Mouse (Mus musculus): Measurements from ENCODE around the gene Itgb3.

Itgb3 gene

DNA sequence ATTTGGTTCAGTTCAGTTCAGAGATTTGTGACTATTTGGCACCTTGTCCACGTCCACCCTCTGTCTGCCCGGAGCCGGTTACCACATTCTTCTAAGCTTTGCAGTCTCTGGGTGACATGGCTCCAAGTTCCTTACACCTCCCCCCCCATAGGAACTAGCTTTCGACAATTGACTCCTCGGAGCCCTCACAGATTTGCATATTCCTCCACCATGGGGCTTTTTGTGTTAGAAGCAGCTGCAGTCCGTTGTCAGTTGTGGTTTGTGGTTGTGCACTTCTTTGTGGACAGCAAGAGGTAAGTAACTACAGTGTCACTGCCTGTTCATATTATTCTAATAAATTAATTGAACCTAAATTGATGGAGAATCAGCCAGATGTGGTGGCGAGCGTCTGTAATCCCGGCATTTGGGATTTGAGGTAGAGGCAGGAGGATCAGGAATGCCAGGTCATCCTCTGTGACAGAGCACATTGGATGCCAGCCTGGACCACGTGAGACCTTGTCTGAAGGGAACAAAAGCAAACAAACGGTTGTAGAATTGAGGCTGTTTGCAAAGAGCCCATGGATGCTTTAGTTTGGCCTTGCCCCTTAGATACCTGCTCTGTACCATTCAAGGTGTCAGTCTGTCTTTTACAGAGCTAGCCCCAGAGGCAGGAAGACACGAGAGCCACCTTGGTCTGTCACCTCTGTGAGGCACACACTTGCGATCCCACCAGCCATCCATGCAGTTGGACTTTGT, 25.0 kb upstream of the Itgb3 start:
- DNase-seq (ENCODE audit: low read depth): peak; percentile 60

- DNase-seq (ENCODE audit: low read depth): no peak
These were observed 22.3 kb upstream of the Itgb3 start for GRCm38 (mm10) chr11:104585495-104585894.

DNA sequence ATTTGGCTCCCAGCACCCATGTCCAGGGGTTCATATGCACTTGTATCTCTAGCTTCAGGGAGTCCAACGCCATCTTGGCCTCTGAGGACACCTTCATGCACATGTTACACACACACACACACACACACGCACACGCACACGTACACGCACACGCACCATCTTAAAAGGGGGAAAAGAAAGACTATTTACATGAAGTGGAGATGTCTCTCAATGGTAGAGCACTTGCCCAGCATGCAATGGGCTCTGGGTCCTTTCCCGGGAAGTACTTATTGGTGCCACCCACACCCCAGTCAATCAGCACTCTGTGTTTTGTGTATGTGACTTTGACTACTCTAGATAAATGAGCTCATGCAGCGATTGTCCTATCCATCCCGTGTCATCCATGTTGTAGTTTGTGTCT, 19.9 kb upstream of the Itgb3 start:
- DNase-seq (ENCODE audit: low read depth): no peak

DNA sequence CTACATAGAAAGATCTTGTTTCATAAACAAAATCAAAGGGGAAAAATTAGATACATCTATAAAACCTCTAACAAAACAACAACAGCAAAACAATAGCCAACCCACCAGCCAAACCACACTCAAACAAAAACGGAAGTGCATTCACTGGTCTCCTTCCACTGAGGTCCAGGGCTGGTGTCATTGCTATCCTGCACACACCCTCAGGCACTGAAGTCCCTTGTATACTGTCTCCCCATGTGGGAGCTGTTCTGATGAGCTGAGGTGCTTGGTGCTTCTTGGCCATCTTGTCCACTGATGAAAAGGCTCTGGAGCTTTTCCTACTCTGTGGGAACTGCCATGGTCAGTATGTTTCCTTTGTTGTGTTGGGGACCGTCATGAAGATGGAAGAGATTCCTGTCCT, 19.3 kb upstream of the Itgb3 start:
- DNase-seq (ENCODE audit: low read depth): no peak

DNA sequence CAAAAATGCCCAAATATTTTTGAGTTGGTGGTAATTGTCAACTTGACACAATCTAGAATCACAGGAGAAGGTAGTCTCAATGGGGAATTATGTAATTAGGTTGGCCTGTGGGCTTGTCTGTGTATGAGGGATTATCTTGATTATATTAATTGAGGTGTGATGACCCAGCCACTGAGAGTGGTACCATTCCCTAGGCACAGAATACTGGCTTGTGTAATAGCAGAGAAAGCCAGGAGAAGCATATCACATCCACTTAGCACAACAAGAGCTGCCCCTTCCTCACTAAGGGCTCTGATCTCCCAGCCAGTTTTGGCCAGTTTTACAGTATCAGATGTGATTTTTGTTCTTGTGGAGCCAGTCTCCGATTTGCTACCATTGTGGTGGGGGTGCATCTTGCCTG, 18.2 kb upstream of the Itgb3 start:
- DNase-seq (ENCODE audit: low read depth): no peak

GRCm38 (mm10) chr11:104590148-104590547, 17.7 kb upstream of the Itgb3 start:
- DNase-seq (ENCODE audit: low read depth): peak; percentile 93

DNA sequence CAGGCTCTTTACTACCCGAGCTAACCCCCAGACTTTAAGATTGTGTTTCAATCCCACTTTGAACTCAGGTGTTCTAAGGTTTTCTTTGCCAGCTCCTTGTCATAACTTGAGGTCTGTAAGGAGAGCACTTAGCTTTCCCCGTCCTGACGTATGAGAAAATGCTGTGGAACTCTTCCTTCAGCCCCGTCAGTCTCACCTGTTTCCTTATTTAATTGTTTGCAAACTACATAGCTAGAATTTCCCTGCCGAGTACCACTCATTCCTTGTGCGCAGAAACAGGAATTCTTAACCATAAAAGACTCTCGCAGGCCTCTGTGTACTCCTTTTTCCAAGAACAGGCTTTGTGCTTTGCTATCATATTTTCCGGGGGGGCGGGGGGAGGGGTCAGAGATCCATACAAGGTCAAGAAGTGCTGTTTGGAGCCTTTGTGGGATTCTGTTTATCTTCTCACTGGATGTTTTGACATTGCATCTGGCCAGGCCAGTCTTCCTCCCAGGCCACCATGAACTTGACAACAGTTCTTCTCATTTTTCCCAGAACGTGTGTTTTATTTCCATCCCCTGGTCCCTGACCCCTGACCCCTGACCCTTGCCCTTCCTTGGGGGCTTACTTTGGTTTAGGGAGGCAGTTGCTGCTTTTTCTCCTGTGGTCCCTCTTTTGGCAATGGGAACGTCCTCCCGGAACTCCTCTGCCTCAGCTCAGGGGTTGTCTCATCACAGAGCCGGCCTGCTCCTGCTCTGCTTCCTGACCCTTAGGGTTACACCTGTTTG, 15.5 kb upstream of the Itgb3 start:
- no peak for DNase-seq (ENCODE audit: low read depth)

DNA sequence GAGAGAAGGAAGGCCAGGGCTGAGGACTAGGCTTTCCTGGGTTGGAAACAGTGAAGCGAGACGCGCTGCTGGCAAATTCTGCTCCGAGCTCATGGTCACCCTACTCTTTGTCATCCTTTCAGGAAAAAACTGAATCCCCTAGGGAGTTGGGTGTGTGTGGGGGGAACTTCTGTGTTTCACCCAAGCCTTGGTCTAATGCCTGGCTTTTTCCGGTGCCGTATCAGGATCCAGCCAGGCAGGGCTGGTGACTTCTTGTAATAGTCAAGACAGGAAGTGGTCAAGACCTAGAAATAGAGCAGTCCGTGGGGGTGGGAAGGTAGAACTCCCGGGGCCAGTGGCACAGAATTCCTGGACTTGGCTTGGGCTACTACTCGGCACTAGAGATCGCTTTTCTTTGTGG, 11.4 kb upstream of the Itgb3 start:
- DNase-seq (ENCODE audit: low read depth): no peak

DNA sequence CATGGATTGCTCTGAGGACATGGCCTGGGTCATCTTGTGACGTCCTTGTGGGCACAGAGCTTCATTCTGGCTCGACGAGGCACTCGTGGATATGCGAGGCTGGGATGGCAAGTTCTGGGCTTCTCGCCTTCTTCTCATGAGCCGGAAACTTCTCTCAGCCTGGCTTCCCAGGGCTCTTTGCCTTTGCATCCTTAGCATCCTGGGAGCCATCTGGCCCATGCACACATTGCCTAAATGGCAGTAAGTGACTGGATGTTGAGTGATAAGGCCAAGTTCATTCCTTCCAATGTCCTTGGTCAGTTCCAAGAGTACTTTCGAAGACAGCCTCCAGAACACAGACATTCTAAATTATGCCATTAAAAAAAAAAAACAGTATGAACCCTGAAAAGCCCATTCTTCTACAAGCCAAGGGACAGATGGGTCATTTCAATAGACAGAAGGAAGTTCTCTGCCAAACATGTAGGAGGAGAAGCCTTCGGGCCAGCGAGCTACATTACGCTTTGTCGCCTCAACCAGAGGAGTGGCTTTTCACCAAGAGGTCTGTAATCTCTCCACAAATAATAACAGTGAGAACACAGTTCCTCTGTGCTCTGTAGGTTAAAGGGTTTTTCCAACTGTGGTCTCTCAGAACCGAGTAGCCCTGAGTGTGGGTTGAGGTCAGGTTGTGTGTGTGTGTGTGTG, 8.4 kb upstream of the Itgb3 start:
- DNase-seq (ENCODE audit: low read depth): no peak

DNA sequence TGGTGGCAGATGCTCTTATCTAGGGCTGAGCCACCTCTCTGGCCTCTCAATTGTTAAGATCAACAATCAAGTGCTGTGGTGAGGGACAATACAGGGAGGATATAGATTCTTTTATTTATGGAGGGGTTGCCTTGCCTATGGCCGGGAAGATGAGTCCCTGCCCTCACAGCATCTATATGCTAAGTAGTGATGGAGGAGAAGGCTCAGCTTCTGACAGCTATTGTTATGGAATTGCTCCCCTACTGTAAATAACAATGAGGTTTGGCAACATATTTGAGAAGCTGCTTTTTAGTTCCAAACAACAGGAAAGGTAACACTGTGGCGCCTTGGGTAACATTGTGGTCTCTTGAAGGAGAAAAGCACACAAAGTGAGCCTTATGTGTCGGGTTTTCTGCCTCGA, 7.1 kb upstream of the Itgb3 start:
- no peak for DNase-seq (ENCODE audit: low read depth)

DNA sequence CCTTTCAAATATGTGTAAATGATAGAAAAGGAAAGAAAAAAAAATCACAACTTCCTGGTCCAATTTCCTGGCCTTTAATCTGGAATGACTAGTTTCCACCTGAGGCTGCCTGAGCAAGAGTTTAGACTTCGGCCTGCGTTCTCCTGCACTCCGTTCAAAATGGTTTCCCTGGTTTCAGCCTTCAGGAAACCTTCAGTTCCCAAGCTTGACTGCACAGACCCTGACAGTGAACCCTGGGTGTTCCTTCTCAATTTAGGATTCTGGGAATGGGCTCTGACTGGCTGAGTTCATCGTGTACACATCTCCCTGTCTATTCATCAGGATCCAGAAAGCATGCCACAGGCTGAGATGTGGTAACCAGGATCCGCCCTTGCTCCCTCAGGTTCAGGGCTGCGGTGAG, 3.6 kb upstream of the Itgb3 start:
- DNase-seq (ENCODE audit: low read depth): no peak

DNA sequence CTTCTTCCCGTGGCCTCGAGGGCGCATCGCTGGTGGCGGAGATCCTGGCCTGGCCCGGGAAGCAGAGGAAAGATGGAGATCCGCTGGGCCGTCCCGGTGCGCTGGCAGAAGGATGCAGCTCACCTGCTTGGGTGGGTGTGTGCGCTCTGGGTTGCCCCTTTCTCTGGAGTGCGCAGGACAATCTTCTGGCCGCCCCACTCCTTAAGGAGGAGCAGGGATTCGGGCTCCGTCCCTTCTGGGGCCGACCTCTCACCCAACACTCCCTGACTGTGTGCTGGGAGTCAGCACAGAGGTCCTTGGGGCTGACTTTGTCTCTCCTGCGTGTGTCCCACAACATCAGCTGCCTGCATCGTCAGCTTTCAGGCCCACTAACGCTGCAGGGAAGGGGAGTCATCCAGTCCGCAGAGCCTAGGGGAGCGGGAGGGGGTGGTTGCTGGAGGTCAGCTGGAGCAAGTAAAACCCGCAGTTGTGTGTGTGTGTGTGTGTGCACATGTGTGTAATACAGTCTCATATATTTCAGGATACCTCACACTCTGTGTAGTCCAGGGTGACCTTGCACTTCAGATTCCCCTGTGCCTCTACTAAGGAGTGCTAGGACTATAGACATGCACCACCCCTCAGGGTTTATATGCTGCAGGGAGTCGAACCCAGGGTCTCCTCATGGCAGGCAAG, 585 bp downstream of the Itgb3 start:
- peak; percentile 50 for DNase-seq (ENCODE audit: low read depth)

- peak; percentile 70 for DNase-seq (ENCODE audit: low read depth)
These were observed 1.4 kb downstream of the Itgb3 start for GRCm38 (mm10) chr11:104609033-104609684.

- peak; percentile 68 for DNase-seq (ENCODE audit: low read depth)
These were observed 1.9 kb downstream of the Itgb3 start for GRCm38 (mm10) chr11:104609733-104610132.

DNA sequence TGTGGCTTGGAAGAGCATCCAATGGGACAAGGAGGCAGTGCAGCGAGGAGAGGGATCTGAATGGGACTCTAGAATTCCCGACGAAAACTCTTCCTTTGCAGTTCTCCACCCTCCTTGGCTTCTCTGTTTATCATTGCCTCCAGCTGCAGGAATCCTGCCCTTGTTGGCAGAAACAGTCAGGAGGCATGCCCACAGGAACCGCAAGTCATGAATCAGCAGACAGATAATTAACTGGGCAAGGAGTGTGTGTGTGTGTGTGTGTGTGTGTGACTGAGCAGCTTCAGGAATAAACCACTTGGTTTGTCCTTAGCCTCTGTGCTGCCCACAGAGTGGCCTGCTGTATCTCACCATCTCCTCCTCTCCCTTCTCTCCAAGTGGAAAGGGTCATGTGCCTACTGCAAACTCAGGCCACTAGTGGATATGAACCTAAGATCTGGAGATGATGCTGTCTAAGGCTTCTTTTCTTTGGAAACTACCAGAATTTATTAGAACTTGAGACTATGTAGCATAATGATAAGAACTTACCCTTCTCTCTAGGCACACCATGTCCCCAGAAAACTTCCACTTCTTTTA, 3.9 kb downstream of the Itgb3 start:
- DNase-seq (ENCODE audit: low read depth): no peak

DNA sequence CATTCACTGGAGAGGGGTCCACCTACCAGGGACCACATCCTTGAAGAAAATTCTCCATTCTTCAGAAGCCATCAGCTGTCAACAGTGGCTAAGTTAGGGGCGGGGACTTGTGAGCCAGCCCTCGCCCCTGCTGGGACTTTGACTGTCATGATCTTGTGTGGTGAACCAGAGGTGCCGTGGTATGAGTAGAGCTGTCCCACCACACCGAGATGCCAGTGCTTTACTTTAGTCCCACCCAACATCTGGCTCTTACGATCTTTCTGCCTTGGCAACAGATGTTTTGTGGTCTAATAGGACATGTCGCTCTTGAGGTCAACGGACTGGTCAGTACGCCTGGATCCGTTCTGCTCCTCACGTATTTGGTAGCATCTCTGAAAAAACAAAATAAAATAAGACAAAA, 5.8 kb downstream of the Itgb3 start:
- DNase-seq (ENCODE audit: low read depth): no peak

DNA sequence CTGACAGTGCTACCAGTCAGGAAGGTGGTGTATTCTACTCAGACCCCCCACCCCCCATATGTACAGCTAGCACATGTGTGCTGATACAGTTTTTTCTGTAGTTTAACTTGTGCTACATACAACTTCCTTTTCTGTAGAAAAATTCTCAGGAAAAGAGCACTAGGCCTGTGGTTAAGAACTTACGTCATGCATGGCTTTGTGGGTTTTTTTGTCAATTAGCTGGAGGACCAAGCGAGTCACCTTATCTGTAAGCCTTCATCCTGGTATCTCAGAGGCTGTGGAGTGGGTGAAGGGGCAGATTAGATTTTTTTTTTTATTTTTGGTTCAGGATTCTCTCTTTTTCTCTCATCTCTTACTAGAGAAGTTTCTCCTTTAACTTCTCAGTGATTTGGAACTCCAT, 6.3 kb downstream of the Itgb3 start:
- DNase-seq (ENCODE audit: low read depth): peak; percentile 34

GRCm38 (mm10) chr11:104616182-104616581, 8.4 kb downstream of the Itgb3 start:
- no peak for DNase-seq (ENCODE audit: low read depth)

DNA sequence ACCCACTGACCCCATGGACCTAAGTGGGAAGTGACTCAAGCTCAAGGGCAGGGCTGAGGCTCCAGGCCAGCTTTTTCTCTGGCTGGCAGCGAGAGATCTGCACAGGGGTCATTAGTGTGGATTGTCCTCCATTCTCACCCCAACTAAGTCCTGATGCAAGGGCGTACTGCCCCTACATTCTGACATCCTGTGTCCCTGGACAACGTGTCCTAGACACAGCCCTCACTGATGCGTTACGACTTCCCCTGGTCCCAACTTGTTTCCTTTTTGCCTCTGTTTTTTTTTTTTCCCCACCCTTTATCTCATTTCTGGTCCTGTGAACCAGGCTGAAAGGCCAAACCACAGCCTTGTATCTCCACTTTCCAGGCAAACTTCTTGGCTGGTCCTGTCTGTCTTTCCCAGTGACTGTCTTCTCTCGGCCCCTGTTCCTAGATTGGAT, 10.9 kb downstream of the Itgb3 start:
- DNase-seq (ENCODE audit: low read depth): no peak

DNA sequence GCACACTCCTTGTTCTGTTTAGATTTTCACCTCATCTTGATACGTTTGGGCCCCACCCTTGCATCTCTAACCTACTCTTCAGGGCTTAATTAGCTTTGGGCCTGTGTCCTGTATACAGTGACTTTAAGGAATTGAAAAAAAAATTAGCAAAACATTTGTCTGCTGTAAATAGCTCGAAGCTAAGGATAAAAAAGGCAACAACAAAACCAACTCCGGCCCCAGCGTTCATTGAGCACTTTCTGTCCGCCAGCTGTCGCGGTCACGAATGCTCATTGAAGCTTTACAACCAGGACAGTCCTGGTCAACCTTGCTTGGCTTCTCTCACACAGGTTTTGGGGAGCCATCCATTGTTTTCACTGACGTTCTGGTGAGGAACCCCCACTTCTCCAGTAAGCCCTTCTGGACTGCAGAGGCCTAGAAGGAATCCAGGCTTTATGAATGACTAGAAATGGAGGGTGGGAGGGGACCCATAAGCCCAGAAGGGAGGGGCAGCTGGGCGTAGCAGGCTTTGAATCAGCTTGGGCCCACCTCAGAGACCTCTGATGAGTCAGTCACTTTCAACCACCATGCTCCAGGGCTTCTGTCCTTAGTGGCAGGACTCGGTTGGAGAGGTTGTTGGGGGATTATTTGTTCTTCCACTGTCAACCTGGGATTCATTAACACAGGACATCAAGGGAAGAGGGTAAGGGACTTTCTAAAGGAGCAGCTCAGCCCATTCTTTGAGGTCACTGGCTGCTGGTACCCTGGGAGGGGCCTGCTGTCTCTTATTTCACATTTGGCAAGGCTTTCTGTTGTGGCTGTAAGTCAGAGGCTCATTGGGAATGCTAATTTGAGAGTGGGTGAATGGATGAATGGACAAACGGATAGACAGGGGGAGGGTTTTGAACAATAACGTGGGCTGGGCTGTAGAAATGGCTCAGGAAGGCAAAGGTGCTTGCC, 11.6 kb downstream of the Itgb3 start:
- DNase-seq (ENCODE audit: low read depth): no peak

Measured in naive thymus-derived CD4-positive, alpha-beta T cell, adult 2 months (primary cell).